Mouse (Mus musculus) monocyte, adult 2 months (primary cell): ENCODE measurements around the gene Rell1.

Experiments used
- DNase-seq, 2 experiments: peaks; one replicate each; pipeline ENCODE4 v3.0.0; 2022; ENCODE audit warnings: low spot score in 2 of 2, low read depth in 1 of 2

The Rell1 gene

GRCm38 (mm10) chr5:63968443-63969415, at the start of gene Rell1:
TSS of gene Rell1 (minus strand) at chr5:63968897.
- peak; percentile 89 to 94 for DNase-seq

GRCm38 (mm10) chr5:64012596-64013366, 44.1 kb upstream of the Rell1 start:
- DNase-seq: no peak

GRCm38 (mm10) chr5:64006548-64006947, 37.9 kb upstream of the Rell1 start:
- DNase-seq: no peak

- no peak for DNase-seq
These were observed 34.6 kb upstream of the Rell1 start for GRCm38 (mm10) chr5:64003302-64003701.

- no peak for DNase-seq
These were observed 25.2 kb upstream of the Rell1 start for GRCm38 (mm10) chr5:63993865-63994264.

GRCm38 (mm10) chr5:63990675-63991074, 22.0 kb upstream of the Rell1 start:
- no peak for DNase-seq

GRCm38 (mm10) chr5:63986337-63986736, 17.6 kb upstream of the Rell1 start:
- DNase-seq: no peak

GRCm38 (mm10) chr5:63982296-63982695, 13.6 kb upstream of the Rell1 start:
- no peak for DNase-seq

- DNase-seq: no peak
These were observed 2.3 kb upstream of the Rell1 start for GRCm38 (mm10) chr5:63970991-63971390.

- DNase-seq: no peak
These were observed 1.6 kb upstream of the Rell1 start for GRCm38 (mm10) chr5:63970281-63970732.

- no peak for DNase-seq
These were observed 897 bp upstream of the Rell1 start for GRCm38 (mm10) chr5:63969476-63970112.

- no peak for DNase-seq
These were observed 1.0 kb downstream of the Rell1 start for GRCm38 (mm10) chr5:63967591-63968141.

GRCm38 (mm10) chr5:63966379-63966778, 2.3 kb downstream of the Rell1 start:
- no peak for DNase-seq

- DNase-seq: no peak
These were observed 2.8 kb downstream of the Rell1 start for GRCm38 (mm10) chr5:63965946-63966345.

- no peak for DNase-seq
These were observed 4.1 kb downstream of the Rell1 start for GRCm38 (mm10) chr5:63964576-63964975.

- DNase-seq: no peak
These were observed 7.0 kb downstream of the Rell1 start for GRCm38 (mm10) chr5:63961726-63962125.

GRCm38 (mm10) chr5:63960565-63960964, 8.1 kb downstream of the Rell1 start:
- DNase-seq: no peak

- no peak for DNase-seq
These were observed 9.6 kb downstream of the Rell1 start for GRCm38 (mm10) chr5:63958963-63959708.

- DNase-seq: no peak
These were observed 11.1 kb downstream of the Rell1 start for GRCm38 (mm10) chr5:63957607-63958006.

GRCm38 (mm10) chr5:63956411-63956810, 12.3 kb downstream of the Rell1 start:
- DNase-seq: no peak
